Mouse (Mus musculus): Measurements from ENCODE around the gene Glb1. TPM values are rescaled to one million over a fixed set of nuclear protein-coding genes. Genes with fewer than 3 reads are reported as not detected.

Gene Glb1
- polyA plus RNA-seq, 2 experiments: 10.2 to 13.1 TPM

DNA sequence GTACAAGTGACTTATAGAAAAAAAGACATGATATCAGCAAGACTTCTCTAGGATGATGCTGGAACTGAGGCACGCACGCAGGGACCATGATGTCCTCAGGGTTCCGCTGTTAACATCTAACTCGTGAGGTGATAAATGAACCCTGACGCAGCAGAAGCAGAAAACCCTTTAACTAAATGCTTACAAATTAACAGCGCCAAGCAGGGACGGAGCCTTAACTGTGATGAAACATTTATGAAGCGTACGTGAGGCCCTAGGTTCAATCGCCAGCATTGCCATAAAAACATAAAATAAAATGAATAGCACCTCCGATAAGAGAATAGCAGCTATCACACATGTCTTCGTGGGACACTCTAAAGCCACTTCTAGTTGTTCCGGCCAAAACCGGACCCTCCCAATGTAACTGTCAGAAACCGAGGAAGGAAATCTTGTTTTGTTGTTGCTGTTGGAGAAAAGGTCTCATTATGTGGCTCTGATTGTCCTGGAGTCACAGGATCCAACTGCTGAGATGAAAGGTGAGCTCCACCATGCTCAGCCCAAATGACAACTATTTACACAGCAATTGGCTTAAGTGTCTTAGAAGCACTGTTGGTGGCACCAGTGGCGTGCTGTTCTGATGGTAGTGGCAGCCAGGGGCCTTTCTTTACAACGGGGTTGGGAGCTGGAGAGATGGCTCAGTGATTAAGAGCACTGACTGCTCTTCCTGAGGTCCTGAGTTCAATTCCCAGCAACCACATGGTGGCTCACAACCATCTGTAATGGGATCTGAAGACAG is 17.8 kb upstream of the Glb1 start:
- 81% methylated on average over 17 of the region's 17 CpGs for WGBS (ENCODE audit: insufficient replicate concordance)
- H3K4me1 ChIP-seq (replicated peaks; ENCODE audit: control insufficient read depth in 2 of 2, insufficient read depth in 2 of 2, low read length in 1 of 2): no peaks in the 10 kb centered on the region
- no peak for ATAC-seq (ENCODE audit: insufficient read depth)
- no peak for TF ChIP-seq CTCF (IDR thresholded peaks at IDR 0.05; ENCODE audit: low read depth)
- no peak overlapping the region for H3K27ac ChIP-seq
- H3K36me3 ChIP-seq (replicated peaks; ENCODE audit: control insufficient read depth, insufficient read depth, low read depth): no peaks in the 10 kb centered on the region
- no peak for DNase-seq (ENCODE audit: low read depth in 3 of 3, low spot score in 3 of 3)
- no peak overlapping the region for H3K4me3 ChIP-seq (ENCODE audit: insufficient read depth in 1 of 2, low read depth in 2 of 2, low read length in 2 of 2)
- H3K9me3 ChIP-seq (ENCODE audit: control insufficient read depth, low read length): no peaks in the 10 kb centered on the region
- H3K9ac ChIP-seq (replicated peaks): no peak overlapping the region
- H3K27me3 ChIP-seq (ENCODE audit: control insufficient read depth, insufficient read depth, low read length): no peaks in the 10 kb centered on the region
- no peak overlapping the region for H3K4me2 ChIP-seq (ENCODE audit: low read depth)

DNA sequence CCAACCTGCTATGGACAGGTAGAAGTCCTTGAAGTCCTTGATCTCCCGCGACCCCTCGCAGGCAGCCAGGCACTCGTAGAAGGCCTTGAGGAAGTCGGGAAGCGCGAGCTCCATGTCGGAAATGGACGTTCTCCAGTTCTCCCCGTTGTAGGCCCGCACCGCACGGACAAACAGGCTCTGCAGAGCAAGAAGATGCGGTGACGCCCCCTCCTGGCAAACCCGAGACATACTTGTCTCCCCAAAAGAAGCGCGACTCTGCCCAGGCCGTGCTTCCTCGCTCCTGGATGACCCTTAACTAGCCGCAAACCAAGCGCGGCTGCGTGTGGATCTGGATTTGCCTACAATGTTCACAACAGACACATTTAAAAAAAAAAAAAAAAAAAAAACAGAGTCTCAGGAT is 16.2 kb upstream of the Glb1 start:
- ATAC-seq (ENCODE audit: insufficient read depth): no peak
- TF ChIP-seq EP300 (IDR thresholded peaks at IDR 0.05; ENCODE audit: low read depth) (no peak), CTCF (IDR thresholded peaks at IDR 0.05; ENCODE audit: low read depth) (no peak)
- Histone ChIP-seq H3K9me3 (ENCODE audit: control insufficient read depth, low read length) (no peaks in the 10 kb centered on the region), H3K4me3 (ENCODE audit: insufficient read depth in 1 of 2, low read depth in 2 of 2, low read length in 2 of 2) (no peak overlapping the region), H3K4me1 (replicated peaks; ENCODE audit: control insufficient read depth in 2 of 2, insufficient read depth in 2 of 2, low read length in 1 of 2) (no peaks in the 10 kb centered on the region), H3K27me3 (ENCODE audit: control insufficient read depth, insufficient read depth, low read length) (no peaks in the 10 kb centered on the region), H3K9ac (replicated peaks) (no peak overlapping the region), H3K36me3 (replicated peaks; ENCODE audit: control insufficient read depth, insufficient read depth, low read depth) (no peaks in the 10 kb centered on the region), H3K27ac (no peak overlapping the region), H3K4me2 (ENCODE audit: low read depth) (no peak overlapping the region)
- DNase-seq (ENCODE audit: low read depth in 3 of 3, low spot score in 3 of 3): no peak
- WGBS (ENCODE audit: insufficient replicate concordance): 86% methylated on average over 24 of the region's 24 CpGs

DNA sequence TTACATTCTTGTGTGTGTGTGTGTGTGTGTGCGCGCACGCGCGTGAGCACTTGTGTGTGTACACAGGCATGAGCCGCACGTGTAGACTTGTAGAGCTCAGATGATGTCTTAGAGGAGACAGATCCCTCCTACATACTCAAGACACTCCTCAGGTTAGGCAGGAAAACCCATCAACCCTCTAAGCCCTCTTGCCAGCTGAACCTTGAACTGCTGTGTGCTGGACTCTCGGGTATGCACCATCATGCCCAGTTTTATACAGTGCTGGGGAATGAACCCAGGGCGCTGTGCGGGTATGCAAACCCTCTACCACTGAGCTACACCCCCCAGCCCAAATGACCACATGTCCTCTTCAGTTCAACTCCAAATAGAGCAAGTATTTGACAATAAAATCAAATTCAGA is 15.7 kb upstream of the Glb1 start:
- WGBS (ENCODE audit: insufficient replicate concordance): 93% methylated on average over 10 of the region's 10 CpGs

DNA sequence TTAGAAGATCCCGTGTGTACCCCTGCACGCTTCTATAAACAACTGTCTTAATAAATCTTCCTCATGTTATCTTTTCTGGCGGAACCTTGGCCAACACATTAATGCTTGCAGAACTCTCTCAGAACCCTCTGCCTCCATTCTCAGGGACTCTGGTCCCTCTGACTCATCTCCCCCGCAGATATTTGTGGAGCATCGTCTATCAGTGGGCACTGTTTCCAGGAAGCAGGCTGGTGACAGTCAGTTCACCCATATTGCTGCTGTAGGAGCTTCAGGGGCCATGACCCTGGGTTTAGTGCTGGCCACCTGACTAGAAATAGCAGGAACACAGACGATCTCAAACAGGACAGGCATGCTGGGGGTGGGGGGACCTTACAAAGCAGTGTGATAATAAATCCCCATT is 13.8 kb upstream of the Glb1 start:
- Histone ChIP-seq H3K4me3 (ENCODE audit: insufficient read depth in 1 of 2, low read depth in 2 of 2, low read length in 2 of 2) (no peak overlapping the region), H3K27me3 (ENCODE audit: control insufficient read depth, insufficient read depth, low read length) (no peaks in the 10 kb centered on the region), H3K27ac (no peak overlapping the region), H3K9ac (replicated peaks) (no peak overlapping the region), H3K36me3 (replicated peaks; ENCODE audit: control insufficient read depth, insufficient read depth, low read depth) (no peaks in the 10 kb centered on the region), H3K4me1 (replicated peaks; ENCODE audit: control insufficient read depth in 2 of 2, insufficient read depth in 2 of 2, low read length in 1 of 2) (no peaks in the 10 kb centered on the region), H3K9me3 (ENCODE audit: control insufficient read depth, low read length) (no peaks in the 10 kb centered on the region), H3K4me2 (ENCODE audit: low read depth) (no peak overlapping the region)
- TF ChIP-seq CTCF (IDR thresholded peaks at IDR 0.05; ENCODE audit: low read depth): no peak
- TF ChIP-seq EP300 (IDR thresholded peaks at IDR 0.05; ENCODE audit: low read depth): no peak
- 64% methylated on average over 6 of the region's 6 CpGs for WGBS (ENCODE audit: insufficient replicate concordance)
- no peak for ATAC-seq (ENCODE audit: insufficient read depth)
- no peak for DNase-seq (ENCODE audit: low read depth in 3 of 3, low spot score in 3 of 3)

More for the DNA sequence above, 15.7 kb upstream of the Glb1 start:
- no peaks in the 10 kb centered on the region for H3K9me3 ChIP-seq (ENCODE audit: control insufficient read depth, low read length)
- TF ChIP-seq CTCF (IDR thresholded peaks at IDR 0.05; ENCODE audit: low read depth) (no peak), EP300 (IDR thresholded peaks at IDR 0.05; ENCODE audit: low read depth) (no peak)
- H3K27me3 ChIP-seq (ENCODE audit: control insufficient read depth, insufficient read depth, low read length): no peaks in the 10 kb centered on the region
- no peaks in the 10 kb centered on the region for H3K36me3 ChIP-seq (replicated peaks; ENCODE audit: control insufficient read depth, insufficient read depth, low read depth)
- ATAC-seq (ENCODE audit: insufficient read depth) (no peak), DNase-seq (ENCODE audit: low read depth in 3 of 3, low spot score in 3 of 3) (no peak)
- no peaks in the 10 kb centered on the region for H3K4me1 ChIP-seq (replicated peaks; ENCODE audit: control insufficient read depth in 2 of 2, insufficient read depth in 2 of 2, low read length in 1 of 2)
- H3K27ac ChIP-seq: no peak overlapping the region
- H3K4me3 ChIP-seq (ENCODE audit: insufficient read depth in 1 of 2, low read depth in 2 of 2, low read length in 2 of 2): no peak overlapping the region
- no peak overlapping the region for H3K9ac ChIP-seq (replicated peaks)
- no peak overlapping the region for H3K4me2 ChIP-seq (ENCODE audit: low read depth)

DNA sequence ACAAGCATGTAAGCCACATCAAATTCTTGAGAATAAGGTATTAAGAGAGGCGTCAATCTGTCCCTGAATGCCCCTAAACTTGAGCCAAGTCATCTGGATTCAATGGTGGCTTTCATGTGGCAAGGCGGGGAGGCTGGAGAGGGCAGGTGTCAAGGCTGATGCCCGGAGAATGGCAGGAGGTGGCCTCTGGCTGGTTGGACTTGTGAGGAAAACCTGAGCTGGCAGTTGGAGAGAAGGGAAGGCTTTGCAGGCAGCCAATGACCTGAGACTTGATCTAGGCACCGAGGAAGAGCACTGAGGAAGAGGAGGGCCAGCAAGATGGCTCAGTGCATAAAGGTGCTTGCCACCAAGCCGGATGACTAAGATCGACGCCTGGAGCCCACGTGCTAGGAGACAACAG is 12.6 kb upstream of the Glb1 start:
- 82% methylated on average over 8 of the region's 8 CpGs for WGBS (ENCODE audit: insufficient replicate concordance)
- TF ChIP-seq EP300 (IDR thresholded peaks at IDR 0.05; ENCODE audit: low read depth): no peak
- no peak for TF ChIP-seq CTCF (IDR thresholded peaks at IDR 0.05; ENCODE audit: low read depth)

More for the DNA sequence above, 12.6 kb upstream of the Glb1 start:
- no peaks in the 10 kb centered on the region for H3K4me1 ChIP-seq (replicated peaks; ENCODE audit: control insufficient read depth in 2 of 2, insufficient read depth in 2 of 2, low read length in 1 of 2)
- H3K27ac ChIP-seq: no peak overlapping the region
- ATAC-seq (ENCODE audit: insufficient read depth) (no peak), DNase-seq (ENCODE audit: low read depth in 3 of 3, low spot score in 3 of 3) (no peak)
- no peaks in the 10 kb centered on the region for H3K9me3 ChIP-seq (ENCODE audit: control insufficient read depth, low read length)
- H3K27me3 ChIP-seq (ENCODE audit: control insufficient read depth, insufficient read depth, low read length): no peaks in the 10 kb centered on the region
- H3K36me3 ChIP-seq (replicated peaks; ENCODE audit: control insufficient read depth, insufficient read depth, low read depth): no peaks in the 10 kb centered on the region
- no peak overlapping the region for H3K4me3 ChIP-seq (ENCODE audit: insufficient read depth in 1 of 2, low read depth in 2 of 2, low read length in 2 of 2)
- H3K4me2 ChIP-seq (ENCODE audit: low read depth): no peak overlapping the region
- H3K9ac ChIP-seq (replicated peaks): no peak overlapping the region
